Mouse (Mus musculus) myocyte (in vitro differentiated cells): Measurements from ENCODE around the gene Bhlhe40. TPM values are rescaled to one million over a fixed set of nuclear protein-coding genes. Genes with fewer than 3 reads are reported as not detected.

Source experiments
- H3K27me3 ChIP-seq: one replicate; pipeline ENCODE4 v1.6.1; 2011; ENCODE audit not compliant: control insufficient read depth, insufficient read depth, insufficient read length
- H3K36me3 ChIP-seq: one replicate; pipeline ENCODE4 v1.6.1; 2011; ENCODE audit not compliant: control insufficient read depth, insufficient read depth
- H3K4me2 ChIP-seq: one replicate; pipeline ENCODE4 v1.6.1; 2011; ENCODE audit warnings: low read depth, control low read depth
- H3K4me3 ChIP-seq: one replicate; pipeline ENCODE4 v1.5.1; 2011; ENCODE audit warnings: mild to moderate bottlenecking, control low read depth, moderate library complexity
- H3K79me2 ChIP-seq: one replicate; pipeline ENCODE4 v1.6.1; 2011; ENCODE audit not compliant: control insufficient read depth, insufficient read depth
- H3ac ChIP-seq: one replicate; pipeline ENCODE4 v1.6.1; 2011; ENCODE audit not compliant: control insufficient read depth, insufficient read length
- CEBPB ChIP-seq: IDR thresholded peaks from 2 replicates; pipeline ENCODE4 v1.6.1; 2011; ENCODE audit warnings: mild to moderate bottlenecking, moderate library complexity; ENCODE audit not compliant: poor library complexity, insufficient read depth, severe bottlenecking
- E2F4 ChIP-seq: IDR thresholded peaks from one replicate; pipeline ENCODE4 v1.6.1; 2011; ENCODE audit warnings: mild to moderate bottlenecking, control low read depth, moderate library complexity; ENCODE audit not compliant: insufficient read depth
- MAX ChIP-seq: IDR thresholded peaks from one replicate; pipeline ENCODE4 v1.6.1; 2011; ENCODE audit warnings: low read depth, mild to moderate bottlenecking, control low read depth
- MYOD1 ChIP-seq, 3 experiments: IDR thresholded peaks; one replicate each; pipeline ENCODE4 v1.6.1; 2011; ENCODE audit warnings: control low read depth in 2 of 3, low read depth in 2 of 3, mild to moderate bottlenecking in 2 of 3, moderate library complexity in 1 of 3; ENCODE audit not compliant: insufficient read length in 2 of 3, control insufficient read depth in 1 of 3
- MYOG ChIP-seq, 3 experiments: IDR thresholded peaks; one replicate each; pipeline ENCODE4 v1.6.1; 2011; ENCODE audit warnings: control low read depth in 2 of 3, low read depth in 2 of 3, mild to moderate bottlenecking in 2 of 3; ENCODE audit not compliant: insufficient read length in 2 of 3, control insufficient read depth in 1 of 3, insufficient read depth in 1 of 3
- POLR2A ChIP-seq: IDR thresholded peaks from one replicate; pipeline ENCODE4 v1.6.1; 2011; ENCODE audit warnings: low read depth, mild to moderate bottlenecking, control low read depth, moderate library complexity; ENCODE audit not compliant: insufficient read length
- POLR2AphosphoS2 ChIP-seq: IDR thresholded peaks from one replicate; pipeline ENCODE4 v1.6.1; 2011; ENCODE audit warnings: low read depth, control low read depth; ENCODE audit not compliant: insufficient read length
- REST ChIP-seq: IDR thresholded peaks from one replicate; pipeline ENCODE4 v1.6.1; 2011; ENCODE audit warnings: mild to moderate bottlenecking, control low read depth, moderate library complexity; ENCODE audit not compliant: insufficient read depth, insufficient read length
- SRF ChIP-seq: IDR thresholded peaks from one replicate; pipeline ENCODE4 v1.6.1; 2011; ENCODE audit warnings: low read depth; ENCODE audit not compliant: control insufficient read depth, insufficient read length
- TCF12 ChIP-seq: IDR thresholded peaks from one replicate; pipeline ENCODE4 v1.6.1; 2011; ENCODE audit warnings: mild to moderate bottlenecking, control low read depth; ENCODE audit not compliant: poor library complexity, insufficient read depth, severe bottlenecking
- TCF3 ChIP-seq: IDR thresholded peaks from one replicate; pipeline ENCODE4 v1.6.1; 2011; ENCODE audit warnings: low read depth, control low read depth; ENCODE audit not compliant: insufficient read length
- USF1 ChIP-seq: IDR thresholded peaks from one replicate; pipeline ENCODE4 v1.6.1; 2011; ENCODE audit warnings: low read depth, mild to moderate bottlenecking, control low read depth, moderate library complexity
- polyA plus RNA-seq: library from polyadenylated mRNA; unstranded; fragments of >200 nt; fragmentation: generic; extraction: Trizol; gene quantifications from one replicate; pipeline ENCODE4 v1.2.1, GENCODE M21; 2012; ENCODE audit warnings: missing spikeins

Gene Bhlhe40
- polyA plus RNA-seq, 1 experiment = 120 TPM

GRCm38 (mm10) chr6:108647094-108647493 lies 13.3 kb upstream of the Bhlhe40 start:
- no peak overlapping the region for H3K4me3 ChIP-seq
- no peaks in the 10 kb centered on the region for H3K27me3 ChIP-seq
- no peak overlapping the region for H3ac ChIP-seq
- TF ChIP-seq POLR2AphosphoS2 (no peak), USF1 (no peak), TCF12 (no peak), MYOG (IDR thresholded peaks at IDR 0.05; ENCODE audit: control insufficient read depth in 1 of 3, insufficient read depth in 1 of 3, insufficient read length in 2 of 3, low read depth in 2 of 3) (no peak), REST (no peak), E2F4 (no peak), POLR2A (no peak), MYOD1 (IDR thresholded peaks at IDR 0.05; ENCODE audit: control insufficient read depth in 1 of 3, insufficient read length in 2 of 3, low read depth in 2 of 3) (no peak), MAX (no peak), CEBPB (no peak), TCF3 (no peak), SRF (no peak)
- H3K36me3 ChIP-seq = no peaks in the 10 kb centered on the region
- H3K79me2 ChIP-seq = no peaks in the 10 kb centered on the region
- H3K4me2 ChIP-seq = no peak overlapping the region

DNA sequence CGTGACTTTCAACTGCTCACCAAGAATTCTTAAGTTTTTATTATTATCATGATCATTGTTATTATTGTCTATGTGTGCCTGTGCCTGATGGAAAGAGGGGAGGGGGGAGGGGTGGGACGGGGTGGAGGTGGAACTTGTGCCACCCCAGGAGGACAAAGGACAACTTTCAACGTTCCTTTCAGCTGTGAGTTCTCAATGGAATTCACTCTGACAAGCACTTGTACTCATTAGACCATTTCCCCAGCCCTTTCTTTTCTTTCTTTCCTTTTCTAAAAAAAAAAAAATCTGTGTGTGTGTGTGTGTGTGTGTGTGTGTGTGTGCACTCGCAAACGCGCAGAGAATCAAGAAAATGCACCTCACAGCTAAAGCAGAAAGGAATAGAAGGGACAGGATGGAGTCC lies 12.4 kb upstream of the Bhlhe40 start:
- Histone ChIP-seq H3K4me2 (no peak overlapping the region), H3K4me3 (no peak overlapping the region), H3K79me2 (no peaks in the 10 kb centered on the region), H3K27me3 (no peaks in the 10 kb centered on the region), H3ac (no peak overlapping the region), H3K36me3 (no peaks in the 10 kb centered on the region)
- TF ChIP-seq TCF12 (no peak), MYOG (IDR thresholded peaks at IDR 0.05; ENCODE audit: control insufficient read depth in 1 of 3, insufficient read depth in 1 of 3, insufficient read length in 2 of 3, low read depth in 2 of 3) (no peak), TCF3 (no peak), POLR2A (no peak), REST (no peak), MAX (no peak), CEBPB (no peak), SRF (no peak), POLR2AphosphoS2 (no peak), MYOD1 (IDR thresholded peaks at IDR 0.05; ENCODE audit: control insufficient read depth in 1 of 3, insufficient read length in 2 of 3, low read depth in 2 of 3) (no peak), E2F4 (no peak)

- no peaks in the 10 kb centered on the region for H3K36me3 ChIP-seq
- H3K4me2 ChIP-seq = no peak overlapping the region
- no peak overlapping the region for H3ac ChIP-seq
- no peaks in the 10 kb centered on the region for H3K27me3 ChIP-seq
- TF ChIP-seq TCF12 (no peak), MAX (no peak), E2F4 (no peak), USF1 (no peak), MYOG (IDR thresholded peaks at IDR 0.05; ENCODE audit: control insufficient read depth in 1 of 3, insufficient read depth in 1 of 3, insufficient read length in 2 of 3, low read depth in 2 of 3) (no peak), TCF3 (no peak)
- no peak overlapping the region for H3K4me3 ChIP-seq
- peaks cover 4% of the 10 kb centered on the region for H3K79me2 ChIP-seq
These were observed 4.6 kb upstream of the Bhlhe40 start for GRCm38 (mm10) chr6:108655861-108656260.

DNA sequence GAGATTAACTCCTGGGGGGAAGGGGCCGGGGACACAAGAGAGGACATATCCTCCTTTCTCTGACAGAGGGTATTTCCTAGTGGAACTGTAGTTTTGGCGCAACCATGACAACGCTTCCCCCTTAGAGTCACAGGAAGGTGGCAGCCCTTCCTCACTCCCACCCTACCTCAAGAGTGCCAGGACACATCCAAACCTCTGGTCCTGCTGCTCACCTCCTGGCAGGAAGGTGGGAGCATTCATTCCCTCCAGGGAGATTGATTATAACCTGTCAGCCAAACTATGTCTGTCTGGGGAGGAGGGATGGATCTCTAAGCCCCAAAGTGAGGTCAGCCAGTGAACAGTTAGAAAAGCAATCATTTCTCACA lies 2.4 kb upstream of the Bhlhe40 start:
- peak overlapping the region; percentile 94 for H3K4me2 ChIP-seq
- H3K27me3 ChIP-seq = no peaks in the 10 kb centered on the region
- no peak overlapping the region for H3ac ChIP-seq
- peaks cover 25% of the 10 kb centered on the region for H3K79me2 ChIP-seq
- H3K36me3 ChIP-seq = peaks cover 13% of the 10 kb centered on the region
- peak overlapping the region; percentile 95 for H3K4me3 ChIP-seq
- TF ChIP-seq CEBPB (no peak), MYOG (IDR thresholded peaks at IDR 0.05; ENCODE audit: control insufficient read depth in 1 of 3, insufficient read depth in 1 of 3, insufficient read length in 2 of 3, low read depth in 2 of 3) (no peak), SRF (no peak), MAX (no peak), E2F4 (no peak)

DNA sequence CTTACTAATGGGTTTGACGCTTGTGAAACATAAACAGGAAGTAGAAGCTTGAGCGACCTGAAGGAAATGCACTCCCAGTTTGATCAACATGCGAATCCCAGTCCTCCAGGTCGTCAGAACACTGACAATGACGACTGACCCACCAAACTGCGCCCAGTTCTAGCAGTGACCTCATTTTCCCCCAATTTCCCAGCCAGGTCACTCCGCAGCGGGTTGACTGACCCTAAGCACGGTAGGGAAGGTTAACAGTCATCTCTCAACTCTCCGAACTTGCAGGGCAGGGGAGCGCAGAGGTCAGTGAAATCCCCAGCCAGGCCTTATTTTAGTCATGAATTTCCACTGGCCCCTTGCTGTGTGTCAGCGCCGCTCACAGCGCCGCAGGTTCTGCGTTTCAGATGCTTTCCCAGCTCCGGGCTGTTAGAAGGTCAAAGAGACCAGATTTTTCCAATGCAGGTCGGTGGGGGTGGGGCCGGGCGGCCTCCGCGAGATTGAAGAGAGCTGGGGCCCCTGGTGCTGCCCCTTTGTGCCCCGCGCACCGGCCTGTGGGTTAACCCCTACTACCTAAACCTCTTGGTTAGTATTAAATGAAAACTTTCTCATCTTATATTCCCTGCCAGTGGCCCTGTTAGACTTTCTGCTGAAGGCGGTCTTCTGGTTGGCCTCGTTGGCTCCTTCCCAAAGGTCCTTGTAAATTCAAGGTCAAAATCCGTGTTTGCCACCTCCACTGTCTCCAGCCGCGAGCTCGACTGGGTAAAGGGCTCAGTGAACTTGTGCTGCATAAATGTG lies 1.8 kb upstream of the Bhlhe40 start:
- Histone ChIP-seq H3K27me3 (no peaks in the 10 kb centered on the region), H3K4me2 (peak overlapping the region; percentile 94), H3K36me3 (peaks cover 19% of the 10 kb centered on the region), H3K79me2 (peaks cover 31% of the 10 kb centered on the region), H3K4me3 (peak overlapping the region; percentile 95), H3ac (peak overlapping the region; percentile 44)
- TF ChIP-seq USF1 = no peak
